Mouse (Mus musculus) stomach, embryonic 15.5 days (tissue): Measurements from ENCODE around the gene Cd207. TPM values are rescaled to one million over a fixed set of nuclear protein-coding genes. Genes with fewer than 3 reads are reported as not detected.
A peak's percentile ranks its signal among the peaks of the same experiment; 100 is the strongest.

ENCODE experiments used
- ATAC-seq: fragments of 200-750 bp; cut with Nextera tagmentation; 2 replicates; pipeline ENCODE4 v1.8.0; 2017; ENCODE audit warnings: low read depth, moderate number of reproducible peaks, moderate TSS enrichment; ENCODE audit not compliant: insufficient read depth, low FRiP score
- H3K27ac ChIP-seq: fragments of 300-500 bp; sonication (generic); 2 replicates; pipeline ENCODE4 v1.5.1; 2015; ENCODE audit warnings: mild to moderate bottlenecking, inconsistent platforms
- H3K27me3 ChIP-seq: fragments of 300-500 bp; sonication (generic); replicated peaks from 2 replicates; pipeline ENCODE4 v1.6.1; 2015; ENCODE audit warnings: inconsistent platforms
- H3K36me3 ChIP-seq: fragments of 300-500 bp; sonication (generic); 2 replicates; pipeline ENCODE4 v1.6.1; 2015; ENCODE audit warnings: inconsistent platforms
- H3K4me1 ChIP-seq: fragments of 300-500 bp; sonication (generic); 2 replicates; pipeline ENCODE4 v1.6.1; 2015; ENCODE audit warnings: inconsistent platforms
- H3K4me2 ChIP-seq: fragments of 300-500 bp; sonication (generic); 2 replicates; pipeline ENCODE4 v1.6.1; 2015; ENCODE audit warnings: mild to moderate bottlenecking, inconsistent platforms
- H3K4me3 ChIP-seq: fragments of 300-500 bp; sonication (generic); replicated peaks from 2 replicates; pipeline ENCODE4 v1.5.1; 2015; ENCODE audit warnings: inconsistent platforms
- H3K9ac ChIP-seq: fragments of 300-500 bp; sonication (generic); 2 replicates; pipeline ENCODE4 v1.6.1; 2015; ENCODE audit warnings: inconsistent platforms
- H3K9me3 ChIP-seq: fragments of 300-500 bp; sonication (generic); 2 replicates; pipeline ENCODE4 v1.6.1; 2016; ENCODE audit warnings: inconsistent platforms
- WGBS: fragments of 180-500 bp; shearing (Covaris S2); methylation state at CpG from one replicate; pipeline ENCODE4 v1.1.7; 2015; 5-methylcytosine and 5-hydroxymethylcytosine counted together
- polyA plus RNA-seq: library from polyadenylated mRNA; unstranded; fragments of >200 nt; fragmentation: Nextera tagmentation; extraction: Ambion mirVana; gene quantifications from 2 replicates; pipeline ENCODE4 v1.2.1, GENCODE M21; 2015

Cd207 gene
- polyA plus RNA-seq, 1 experiment from 2014 or later, result 0.08 TPM

DNA sequence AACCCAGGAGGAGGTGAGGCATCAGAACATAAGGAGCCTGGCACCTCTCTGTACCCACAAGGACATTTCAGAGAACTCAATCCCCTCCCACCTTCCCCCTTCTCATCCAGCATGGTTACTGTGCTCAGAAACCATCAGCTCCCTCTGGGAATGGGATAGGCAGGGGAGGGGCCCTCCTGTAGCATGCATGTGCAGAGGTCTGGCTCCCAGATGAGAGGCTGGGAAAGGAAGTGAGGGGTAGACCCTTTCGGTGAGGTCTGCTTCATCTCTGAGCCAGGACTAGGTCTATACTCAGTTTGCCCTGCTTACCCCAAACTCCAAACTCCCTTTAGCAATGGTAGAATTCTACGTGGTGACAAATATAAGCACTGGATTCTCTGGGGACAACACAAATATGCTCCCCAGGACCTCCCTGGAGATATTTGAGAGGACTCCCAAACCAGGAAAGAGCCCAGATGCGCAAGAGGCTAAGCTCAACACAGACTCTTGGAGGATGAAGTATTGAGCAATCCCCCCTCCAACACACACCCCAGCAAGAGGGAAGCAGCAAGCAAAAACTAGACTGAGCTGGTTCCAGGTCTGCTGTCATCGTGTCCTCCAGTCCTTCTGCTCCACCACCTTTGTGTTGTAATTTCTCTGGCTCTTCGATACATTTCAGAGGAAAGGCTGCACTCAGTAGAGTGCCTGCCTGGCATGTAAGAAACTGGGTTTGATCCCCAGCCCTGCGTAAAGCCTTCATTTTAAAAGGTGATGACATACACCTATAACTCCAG, 30.3 kb upstream of the Cd207 start:
- ATAC-seq, result no peak
- Histone ChIP-seq H3K4me3 (no peak overlapping the region), H3K9ac (no peak overlapping the region), H3K4me1 (peaks cover 18% of the 10 kb centered on the region), H3K4me2 (no peak overlapping the region), H3K36me3 (no peaks in the 10 kb centered on the region), H3K27me3 (peaks cover 96% of the 10 kb centered on the region), H3K9me3 (no peaks in the 10 kb centered on the region), H3K27ac (no peak overlapping the region)
- 7% methylated on average over 6 of the region's 6 CpGs for WGBS

DNA sequence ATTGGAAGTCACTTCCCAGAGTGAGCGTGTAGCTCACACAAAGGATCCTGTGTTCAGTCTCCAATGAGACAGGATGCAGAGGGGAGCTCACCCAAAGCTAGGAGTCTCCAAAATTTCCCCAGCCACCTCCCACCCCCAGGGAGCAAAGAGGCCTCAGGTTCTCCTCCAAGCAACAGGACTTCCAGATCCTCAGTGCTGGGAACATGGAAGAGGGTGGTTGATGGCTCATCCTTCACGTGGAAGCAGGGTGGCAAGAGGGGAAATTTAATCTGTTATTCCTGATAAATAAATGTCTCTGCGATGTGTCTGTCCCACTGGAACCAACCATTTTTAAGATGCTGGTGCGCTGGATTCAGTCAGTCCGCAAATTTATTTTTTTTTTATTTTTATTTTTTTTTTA, 27.0 kb upstream of the Cd207 start:
- Histone ChIP-seq H3K27me3 (peaks cover 86% of the 10 kb centered on the region), H3K36me3 (no peaks in the 10 kb centered on the region)
- WGBS, result 22% methylated on average over 5 of the region's 5 CpGs

DNA sequence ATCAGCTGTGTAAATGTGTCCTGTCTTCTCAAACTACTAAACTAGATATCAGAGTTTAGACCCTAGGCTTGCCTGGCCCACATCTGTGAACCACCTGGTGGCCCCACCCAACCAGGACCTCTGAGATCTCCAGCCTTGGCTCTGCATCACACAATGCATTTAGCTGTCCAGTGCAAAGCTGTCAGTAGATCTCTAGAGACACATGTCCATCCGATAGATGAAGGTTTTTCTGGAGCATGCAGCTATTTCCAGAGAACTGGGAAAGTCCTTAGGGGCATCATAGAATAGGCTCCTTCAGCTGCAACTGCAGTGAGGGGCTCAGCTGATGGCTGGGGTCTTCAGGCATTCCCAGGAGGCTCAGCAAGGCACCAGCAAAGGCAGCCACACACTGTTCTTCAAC, 26.6 kb upstream of the Cd207 start:
- WGBS, result 9% methylated on average over 1 of the region's 1 CpGs
- H3K4me3 ChIP-seq, result no peak overlapping the region
- no peak for ATAC-seq
- no peaks in the 10 kb centered on the region for H3K4me1 ChIP-seq
- peaks cover 86% of the 10 kb centered on the region for H3K27me3 ChIP-seq
- no peaks in the 10 kb centered on the region for H3K9me3 ChIP-seq
- no peaks in the 10 kb centered on the region for H3K36me3 ChIP-seq
- H3K4me2 ChIP-seq, result no peak overlapping the region
- H3K27ac ChIP-seq, result no peak overlapping the region
- H3K9ac ChIP-seq, result no peak overlapping the region

More for the DNA sequence above, 27.0 kb upstream of the Cd207 start:
- no peak overlapping the region for H3K4me2 ChIP-seq
- no peaks in the 10 kb centered on the region for H3K4me1 ChIP-seq
- no peak for ATAC-seq
- H3K4me3 ChIP-seq, result no peak overlapping the region
- H3K9ac ChIP-seq, result no peak overlapping the region
- H3K9me3 ChIP-seq, result no peaks in the 10 kb centered on the region
- H3K27ac ChIP-seq, result no peak overlapping the region

DNA sequence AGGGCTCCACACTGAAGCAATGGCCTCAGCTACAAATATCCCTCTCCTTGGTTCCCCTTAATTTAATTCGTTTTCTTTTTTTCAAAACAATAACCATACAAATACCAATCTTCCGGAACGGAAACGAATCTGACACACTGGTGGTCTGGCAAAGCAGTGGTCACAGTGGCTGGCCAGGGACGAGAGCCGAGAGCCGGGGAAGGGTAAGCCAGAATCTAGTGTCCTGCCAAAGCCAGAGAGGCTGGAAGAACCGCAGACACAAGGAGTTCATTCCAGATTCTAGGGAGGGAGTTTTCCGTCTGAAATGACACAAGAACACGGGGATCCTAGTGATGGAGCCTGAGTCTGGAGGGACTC, 26.0 kb upstream of the Cd207 start:
- Histone ChIP-seq H3K27ac (no peak overlapping the region), H3K4me2 (no peak overlapping the region), H3K4me3 (no peak overlapping the region), H3K9ac (no peak overlapping the region), H3K4me1 (no peaks in the 10 kb centered on the region), H3K9me3 (no peaks in the 10 kb centered on the region), H3K27me3 (peaks cover 86% of the 10 kb centered on the region), H3K36me3 (no peaks in the 10 kb centered on the region)
- ATAC-seq, result no peak
- WGBS, result 2% methylated on average over 10 of the region's 10 CpGs

GRCm38 (mm10) chr6:83703000-83703721, 25.5 kb upstream of the Cd207 start:
- Histone ChIP-seq H3K4me3 (no peak overlapping the region), H3K27ac (no peak overlapping the region), H3K9me3 (no peaks in the 10 kb centered on the region), H3K4me2 (no peak overlapping the region), H3K9ac (no peak overlapping the region), H3K4me1 (no peaks in the 10 kb centered on the region), H3K36me3 (no peaks in the 10 kb centered on the region), H3K27me3 (peaks cover 86% of the 10 kb centered on the region)
- 1% methylated on average over 27 of the region's 27 CpGs for whole genome bisulfite sequencing
- no peak for ATAC-seq

- Histone ChIP-seq H3K4me1 (no peaks in the 10 kb centered on the region), H3K27ac (no peak overlapping the region), H3K4me2 (no peak overlapping the region), H3K27me3 (peaks cover 86% of the 10 kb centered on the region), H3K9me3 (no peaks in the 10 kb centered on the region), H3K36me3 (no peaks in the 10 kb centered on the region), H3K4me3 (no peak overlapping the region; the same call in 1 of the 2 replicates), H3K9ac (no peak overlapping the region)
- no peak for ATAC-seq
- WGBS, result under 1% methylated on average over 53 of the region's 53 CpGs
Measured at GRCm38 (mm10) chr6:83702146-83702999, 24.7 kb upstream of the Cd207 start.

GRCm38 (mm10) chr6:83701001-83701400, 23.3 kb upstream of the Cd207 start:
- H3K4me3 ChIP-seq, result no peak overlapping the region
- no peak overlapping the region for H3K9ac ChIP-seq
- H3K9me3 ChIP-seq, result no peaks in the 10 kb centered on the region
- WGBS, result 2% methylated on average over 11 of the region's 11 CpGs
- H3K36me3 ChIP-seq, result no peaks in the 10 kb centered on the region
- H3K4me2 ChIP-seq, result no peak overlapping the region
- H3K4me1 ChIP-seq, result 0 out of 2 replicates have a peak, but pooled peaks cover 2% of the 10 kb centered on the region
- no peak for ATAC-seq
- H3K27me3 ChIP-seq, result peaks cover 86% of the 10 kb centered on the region
- no peak overlapping the region for H3K27ac ChIP-seq

DNA sequence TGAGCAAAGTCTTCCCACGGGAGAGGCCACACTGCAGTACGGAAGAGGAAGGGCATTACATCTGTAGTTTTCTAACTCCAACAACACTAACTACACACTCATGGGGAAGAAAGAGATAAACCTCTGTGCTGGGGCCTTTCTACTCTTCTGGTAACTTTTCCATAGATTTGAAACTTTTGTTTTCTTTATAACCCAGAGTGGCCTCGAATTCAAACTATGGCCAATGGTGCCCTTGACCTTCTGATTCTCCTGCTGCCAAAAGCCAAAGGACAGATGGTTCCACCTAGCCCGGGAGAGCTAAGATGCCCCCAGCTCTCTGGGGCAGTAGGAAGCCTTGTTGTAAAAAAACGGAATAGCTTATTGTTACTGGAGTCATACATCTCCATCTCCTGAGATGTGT, 22.3 kb upstream of the Cd207 start:
- H3K4me3 ChIP-seq, result no peak overlapping the region
- H3K4me1 ChIP-seq, result 0 out of 2 replicates have a peak, but pooled peaks cover 2% of the 10 kb centered on the region
- H3K27ac ChIP-seq, result no peak overlapping the region
- ATAC-seq, result no peak
- H3K9me3 ChIP-seq, result no peaks in the 10 kb centered on the region
- no peaks in the 10 kb centered on the region for H3K36me3 ChIP-seq
- no peak overlapping the region for H3K9ac ChIP-seq
- WGBS, result 4% methylated on average over 5 of the region's 5 CpGs
- peaks cover 88% of the 10 kb centered on the region for H3K27me3 ChIP-seq
- H3K4me2 ChIP-seq, result no peak overlapping the region

DNA sequence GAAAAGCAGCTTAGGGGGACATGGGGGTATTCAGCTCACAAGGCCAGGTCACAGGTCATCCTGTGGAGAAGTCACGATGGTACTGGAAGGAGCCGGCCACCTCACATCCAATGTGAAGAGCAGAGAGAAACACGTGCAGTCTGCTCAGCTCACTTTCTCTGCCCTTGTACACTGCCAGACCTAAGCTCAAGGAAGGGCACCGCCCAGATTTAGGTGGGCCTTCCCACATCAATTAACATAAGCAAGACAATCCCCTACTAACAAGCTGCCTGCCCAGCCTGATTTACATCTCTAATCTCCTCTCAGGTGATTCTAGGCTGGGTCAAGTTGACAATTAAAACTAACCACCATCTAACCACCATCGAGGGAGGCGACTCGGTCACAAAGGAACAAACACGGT, 20.3 kb upstream of the Cd207 start:
- WGBS, result 3% methylated on average over 8 of the region's 8 CpGs
- no peak for ATAC-seq
- H3K4me3 ChIP-seq, result no peak overlapping the region
- 0 out of 2 replicates have a peak, but pooled peaks cover 2% of the 10 kb centered on the region for H3K4me1 ChIP-seq
- H3K27ac ChIP-seq, result no peak overlapping the region
- H3K27me3 ChIP-seq, result peaks cover 90% of the 10 kb centered on the region
- no peaks in the 10 kb centered on the region for H3K36me3 ChIP-seq
- H3K9ac ChIP-seq, result no peak overlapping the region
- no peak overlapping the region for H3K4me2 ChIP-seq
- no peaks in the 10 kb centered on the region for H3K9me3 ChIP-seq

DNA sequence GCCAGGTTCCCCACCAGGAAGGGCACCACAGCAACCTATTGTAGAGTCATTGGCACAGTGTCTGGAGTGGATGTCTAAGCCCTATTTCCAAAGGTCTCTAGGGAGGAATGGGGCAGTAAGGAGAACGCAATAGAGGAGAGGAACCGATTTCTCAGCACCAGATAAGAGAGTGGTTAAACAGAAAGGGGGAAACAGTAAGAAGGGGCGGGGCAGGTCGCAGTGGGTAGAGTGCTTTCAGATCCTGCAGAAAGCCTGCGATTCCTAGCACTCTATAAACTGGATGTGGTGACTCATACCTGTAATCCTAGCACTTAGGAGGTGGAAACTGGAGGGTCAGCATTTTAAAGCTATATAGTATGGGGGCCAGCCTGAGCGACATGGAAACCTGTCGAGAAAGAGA, 19.0 kb upstream of the Cd207 start:
- H3K4me1 ChIP-seq, result 0 out of 2 replicates have a peak, but pooled peaks cover 2% of the 10 kb centered on the region
- no peak overlapping the region for H3K27ac ChIP-seq
- WGBS, result 3% methylated on average over 7 of the region's 7 CpGs
- no peak overlapping the region for H3K4me3 ChIP-seq
- H3K27me3 ChIP-seq, result peaks cover 92% of the 10 kb centered on the region
- ATAC-seq, result 0 out of 2 replicates have a peak, but pooled peaks have one; percentile 60
- no peaks in the 10 kb centered on the region for H3K36me3 ChIP-seq
- H3K9me3 ChIP-seq, result no peaks in the 10 kb centered on the region
- H3K4me2 ChIP-seq, result no peak overlapping the region
- H3K9ac ChIP-seq, result no peak overlapping the region

DNA sequence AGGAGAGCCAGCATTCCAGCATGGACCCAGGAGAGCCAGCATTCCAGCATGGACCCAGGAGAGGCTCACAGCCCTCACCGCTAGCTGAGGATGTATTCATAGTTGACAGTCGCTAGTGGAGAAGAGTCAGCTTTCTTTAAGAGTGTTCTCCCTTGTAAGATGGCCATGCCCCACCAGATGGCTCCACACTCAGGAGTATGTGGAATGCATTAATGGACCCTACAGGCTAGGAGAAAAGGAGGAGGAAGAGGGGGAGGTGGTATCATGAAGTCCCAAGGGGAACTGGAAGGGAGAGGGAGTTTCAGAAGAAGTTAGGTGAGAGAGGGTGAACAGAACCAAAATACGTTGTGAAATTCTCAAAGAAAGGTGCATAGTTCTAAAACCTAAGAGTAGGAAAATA, 18.1 kb upstream of the Cd207 start:
- ATAC-seq, result no peak
- WGBS, result 4% methylated on average over 3 of the region's 3 CpGs
- H3K36me3 ChIP-seq, result no peaks in the 10 kb centered on the region
- H3K4me3 ChIP-seq, result no peak overlapping the region
- H3K4me1 ChIP-seq, result 0 out of 2 replicates have a peak, but pooled peaks cover 2% of the 10 kb centered on the region
- no peaks in the 10 kb centered on the region for H3K9me3 ChIP-seq
- H3K27ac ChIP-seq, result no peak overlapping the region
- peaks cover 93% of the 10 kb centered on the region for H3K27me3 ChIP-seq
- no peak overlapping the region for H3K9ac ChIP-seq
- H3K4me2 ChIP-seq, result no peak overlapping the region
